Mouse (Mus musculus): Measurements from ENCODE around the gene Btbd11. TPM values are rescaled to one million over a fixed set of nuclear protein-coding genes. Genes with fewer than 3 reads are reported as not detected.

The Btbd11 gene
- total RNA-seq, 2 experiments from 2014 or later: 5.3 to 6.0 TPM

DNA sequence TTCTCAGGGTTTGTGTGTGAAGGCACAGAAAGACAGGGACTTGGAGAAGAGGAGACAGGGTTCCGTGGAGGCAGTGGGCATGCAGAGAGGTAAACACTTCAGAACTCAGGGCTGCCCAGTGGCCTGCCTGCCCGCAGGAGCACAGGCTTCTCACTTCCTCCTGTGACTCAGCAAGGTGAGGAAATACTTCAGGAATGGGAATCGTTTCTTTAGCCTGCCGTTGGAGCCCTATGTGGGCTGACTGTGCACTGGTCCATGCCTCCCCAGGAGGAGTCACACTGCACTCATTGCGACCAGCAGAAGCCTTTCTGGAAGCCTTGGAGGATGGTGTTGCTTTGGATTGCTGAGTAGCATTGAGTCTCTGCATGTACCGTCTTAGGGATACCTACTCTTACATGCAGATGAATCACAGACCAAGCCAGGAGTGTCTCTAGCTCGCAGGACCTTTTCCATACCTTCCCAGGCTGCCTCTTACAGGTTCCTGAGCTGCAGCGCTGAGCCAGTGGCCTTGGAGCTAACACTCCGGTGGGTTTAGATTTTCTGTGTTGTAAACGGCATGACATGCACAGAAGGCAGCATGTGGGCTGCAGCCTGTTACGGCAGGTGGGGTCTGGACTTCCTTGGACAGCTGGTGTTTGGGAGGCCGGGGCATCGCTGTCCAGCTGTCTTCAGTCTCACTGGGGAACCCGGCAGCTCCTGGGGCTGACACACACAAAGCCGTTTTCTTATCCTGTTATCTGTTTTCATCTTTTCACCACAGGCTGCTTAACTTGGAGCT is 34.4 kb downstream of the Btbd11 start:
- no peak for DNase-seq (ENCODE audit: low spot score in 2 of 2)

- DNase-seq (ENCODE audit: low spot score in 2 of 2): no peak
Observed at GRCm38 (mm10) chr10:85421629-85422012, 35.0 kb downstream of the Btbd11 start.

DNA sequence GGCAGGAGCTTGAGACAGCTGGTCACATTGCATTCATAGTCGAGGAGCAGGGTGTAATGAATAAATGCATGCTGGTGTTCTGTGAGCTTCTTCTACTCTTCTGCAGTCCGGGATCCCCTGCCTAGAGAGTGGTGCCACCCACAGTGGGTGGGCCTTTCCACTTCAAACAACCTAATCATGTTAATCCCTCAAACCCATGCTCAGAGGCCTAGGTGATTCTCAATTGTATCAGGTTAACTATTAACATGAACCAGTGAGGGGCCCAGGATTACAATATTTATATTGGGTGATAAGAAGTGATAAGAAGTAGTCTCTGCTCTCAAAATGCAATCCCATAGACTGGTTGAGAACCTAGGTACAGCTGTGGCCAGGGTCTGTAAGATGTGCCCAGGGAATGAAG is 39.1 kb downstream of the Btbd11 start:
- no peak for DNase-seq (ENCODE audit: low spot score in 2 of 2)

GRCm38 (mm10) chr10:85437217-85437616 is 50.6 kb downstream of the Btbd11 start:
- DNase-seq (ENCODE audit: low spot score in 2 of 2): no peak

DNA sequence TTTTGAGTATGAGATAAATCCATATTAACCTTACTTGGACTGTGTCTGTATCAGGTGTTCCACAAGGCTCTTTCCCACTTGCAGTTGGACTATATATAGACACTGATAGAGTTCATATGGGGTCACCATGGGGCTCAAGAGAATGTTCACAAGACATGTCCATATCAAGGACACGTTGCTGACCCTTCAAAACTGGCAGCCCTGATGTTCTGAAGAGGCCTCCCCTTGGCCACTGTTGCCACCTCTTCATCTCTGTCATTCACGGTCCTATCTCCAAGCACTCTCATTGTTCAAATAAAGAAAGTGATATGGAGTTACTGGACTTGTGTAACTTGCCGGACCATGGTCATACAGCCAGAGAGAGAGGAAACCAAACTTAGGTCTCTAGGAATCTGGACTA is 56.8 kb downstream of the Btbd11 start:
- DNase-seq (ENCODE audit: low spot score in 2 of 2): no peak

DNA sequence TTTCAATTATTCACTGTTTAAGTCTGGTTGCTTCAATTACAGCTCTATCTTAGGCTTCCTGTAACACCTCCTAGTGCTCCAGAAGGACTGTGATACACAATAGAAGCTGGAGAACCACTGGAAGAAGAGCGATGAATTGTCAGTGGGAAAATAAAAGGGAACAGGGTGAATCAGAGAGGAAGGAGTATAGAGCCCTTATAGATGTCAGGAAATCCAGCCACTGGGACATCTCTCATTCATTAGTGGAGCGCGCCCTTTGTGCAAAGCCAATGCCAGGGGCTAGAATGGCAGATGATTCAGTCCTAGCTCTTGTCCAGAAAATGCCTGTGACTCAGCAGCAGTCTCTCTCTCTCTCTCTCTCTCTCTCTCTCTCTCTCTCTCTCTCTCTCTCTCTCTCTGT is 59.3 kb downstream of the Btbd11 start:
- no peak for DNase-seq (ENCODE audit: low spot score in 2 of 2)

DNA sequence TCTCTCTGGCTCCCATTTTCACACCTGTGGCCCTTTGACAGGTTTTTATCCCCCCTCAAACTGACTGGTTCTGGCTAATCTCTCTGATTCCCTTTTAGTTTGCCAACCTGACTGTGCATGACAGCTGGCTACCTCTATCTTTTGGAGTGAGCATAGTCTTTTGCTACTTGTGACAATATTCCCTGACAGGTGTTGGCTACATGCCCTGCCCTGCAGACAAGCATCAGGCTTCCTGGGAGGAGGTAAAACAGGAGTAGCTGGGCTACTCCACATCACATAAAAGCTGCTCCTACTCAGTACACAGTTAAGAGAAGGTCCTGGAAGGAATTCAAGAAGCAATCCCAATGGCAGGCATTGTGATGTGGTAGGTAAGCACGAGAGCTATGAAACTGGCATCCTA is 60.1 kb downstream of the Btbd11 start:
- DNase-seq (ENCODE audit: low spot score in 2 of 2): no peak

DNA sequence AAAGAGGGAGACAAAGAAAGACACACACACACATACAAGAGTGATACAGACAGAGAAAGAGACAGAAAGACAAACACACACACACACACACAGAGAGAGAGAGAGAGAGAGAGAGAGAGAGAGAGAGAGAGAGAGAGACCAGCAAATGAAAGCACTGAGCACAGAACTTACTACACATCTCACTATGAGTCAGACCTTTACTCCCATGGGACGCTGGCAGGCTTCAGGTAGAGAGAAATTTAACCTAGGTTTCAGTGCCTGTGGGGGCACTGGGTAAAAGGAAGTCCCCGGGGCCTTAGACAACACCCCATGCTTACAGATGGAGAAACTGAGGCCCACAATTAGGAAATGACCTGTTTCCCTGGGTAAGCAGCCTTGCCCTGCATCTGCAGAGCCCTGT is 61.3 kb downstream of the Btbd11 start:
- DNase-seq (ENCODE audit: low spot score in 2 of 2): no peak

DNA sequence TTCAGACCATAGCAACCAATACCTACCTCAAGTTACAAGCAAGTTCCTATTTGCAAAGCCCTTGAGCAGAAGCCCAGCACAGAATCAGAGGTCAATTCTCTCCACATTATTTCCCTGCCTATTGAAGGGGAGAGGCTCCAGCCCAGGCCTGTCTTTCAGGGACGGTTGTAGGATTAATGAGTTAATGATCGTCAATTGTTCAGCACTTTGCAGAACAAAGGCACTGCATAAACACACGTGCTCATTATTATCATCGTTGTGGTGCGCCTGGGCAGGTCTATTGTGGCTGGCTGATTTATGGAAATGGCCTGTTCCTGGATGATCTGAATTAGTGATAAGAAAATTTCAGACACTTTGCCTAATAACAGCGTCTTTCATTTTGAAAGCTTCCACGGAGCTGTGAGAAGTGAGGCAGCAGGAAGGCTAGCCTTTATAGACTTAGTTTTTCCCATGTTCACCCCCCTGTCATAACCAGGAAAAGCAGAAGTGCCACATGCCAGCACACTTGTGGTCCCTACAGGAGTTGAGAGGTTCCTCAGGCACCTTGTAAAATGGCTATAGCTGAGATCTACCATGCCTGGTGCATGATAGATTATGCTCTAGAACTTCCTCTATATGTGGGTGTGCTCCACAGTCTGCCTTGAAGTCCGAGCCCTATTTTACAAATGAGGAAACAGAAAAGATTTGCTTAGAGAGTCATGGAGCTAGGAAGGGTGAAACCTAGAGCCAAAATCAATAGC is 65.2 kb downstream of the Btbd11 start:
- DNase-seq (ENCODE audit: low spot score in 2 of 2): no peak

- no peak for DNase-seq (ENCODE audit: low spot score in 2 of 2)
Observed at GRCm38 (mm10) chr10:85453221-85453775, 66.7 kb downstream of the Btbd11 start.

DNA sequence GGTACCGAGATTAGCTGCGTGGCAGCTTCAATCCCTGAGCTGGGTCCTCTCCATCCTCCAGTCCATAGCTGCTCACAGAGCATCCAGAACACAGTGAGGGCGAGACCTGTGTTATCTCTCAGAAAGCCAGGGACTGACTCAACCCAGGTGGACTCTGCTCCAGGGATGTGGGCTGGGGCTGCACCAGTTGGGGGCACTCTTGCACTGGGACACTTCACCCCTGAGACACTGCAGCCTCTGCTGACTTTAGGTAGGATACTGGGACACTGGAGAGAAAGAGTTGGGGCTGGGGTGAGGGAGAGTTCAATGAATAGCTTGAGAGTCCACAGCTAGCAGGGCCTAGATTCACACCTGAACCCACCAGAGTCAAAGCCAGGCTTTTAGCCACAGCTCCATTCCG is 69.4 kb downstream of the Btbd11 start:
- DNase-seq (ENCODE audit: low spot score in 2 of 2): peak in 1 of 2 experiments; percentile 28

GRCm38 (mm10) chr10:85458744-85459344 is 72.2 kb downstream of the Btbd11 start:
- peak; percentile 25 to 43 for DNase-seq (ENCODE audit: low spot score in 2 of 2)

- DNase-seq (ENCODE audit: low spot score in 2 of 2): no peak
Observed at GRCm38 (mm10) chr10:85460736-85461135, 74.1 kb downstream of the Btbd11 start.

DNA sequence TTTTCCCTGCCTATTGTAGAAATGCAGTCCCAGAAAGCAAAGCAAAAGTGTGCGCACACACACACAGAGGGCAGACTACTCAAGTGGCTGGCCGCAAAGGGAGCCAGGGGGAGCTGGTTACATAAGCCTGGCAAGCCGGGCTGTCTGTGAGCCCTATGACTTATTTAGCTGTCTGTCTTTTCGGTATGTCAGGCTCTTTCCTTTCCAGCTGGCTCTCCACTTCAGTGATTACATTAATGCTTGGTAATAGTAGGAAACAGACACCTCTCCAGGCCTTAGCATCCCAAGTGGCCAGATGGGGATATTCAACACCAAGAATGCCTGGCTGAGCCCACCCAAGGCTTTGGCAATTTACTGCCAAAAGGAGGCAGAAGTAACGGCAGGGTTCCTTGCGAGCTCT is 77.5 kb downstream of the Btbd11 start:
- DNase-seq (ENCODE audit: low spot score in 2 of 2): no peak

- DNase-seq (ENCODE audit: low spot score in 2 of 2): no peak
Observed at GRCm38 (mm10) chr10:85465516-85466408, 79.1 kb downstream of the Btbd11 start.

GRCm38 (mm10) chr10:85466409-85466761 is 79.8 kb downstream of the Btbd11 start:
- DNase-seq (ENCODE audit: low spot score in 2 of 2): no peak

DNA sequence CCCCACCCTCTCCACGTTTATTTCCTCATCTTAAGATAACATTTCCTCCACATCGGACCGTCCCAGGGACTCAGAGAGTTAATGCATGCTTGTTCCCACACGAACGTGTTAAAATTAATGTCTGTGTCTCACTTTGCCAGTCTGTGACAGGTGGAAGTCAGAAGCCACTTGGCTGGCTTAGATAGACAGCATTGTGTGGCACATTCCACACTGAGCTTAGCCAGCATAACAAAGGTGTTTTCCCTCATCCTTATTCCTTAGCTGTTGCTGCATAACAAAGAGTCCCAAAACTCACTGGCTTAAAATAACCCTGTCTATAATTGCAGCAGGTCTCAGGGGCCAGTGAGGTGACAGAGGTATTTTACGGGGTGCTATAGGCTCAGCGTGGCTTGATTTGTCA is 80.8 kb downstream of the Btbd11 start:
- DNase-seq (ENCODE audit: low spot score in 2 of 2): no peak

GRCm38 (mm10) chr10:85468527-85468926 is 81.9 kb downstream of the Btbd11 start:
- DNase-seq (ENCODE audit: low spot score in 2 of 2): no peak

DNA sequence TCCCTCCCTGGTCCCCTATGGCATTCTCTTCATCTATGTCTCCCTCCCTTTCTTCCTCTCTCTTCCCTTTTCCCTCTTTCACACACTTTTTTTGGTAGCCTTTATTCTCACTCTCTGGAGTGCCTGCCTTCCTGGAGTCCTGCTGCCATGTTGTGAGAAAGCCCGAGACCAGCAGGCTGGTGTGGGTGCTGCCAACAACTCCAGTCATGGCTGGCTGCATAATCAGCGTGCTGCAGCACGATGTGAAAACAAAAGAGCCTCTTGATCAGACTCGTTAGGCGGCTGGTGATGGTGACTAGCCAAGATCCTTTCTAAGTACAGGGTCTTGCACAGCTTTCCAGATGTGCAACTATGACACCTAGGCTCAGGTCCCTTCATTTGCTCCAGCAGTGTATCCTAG is 82.7 kb downstream of the Btbd11 start:
- no peak for DNase-seq (ENCODE audit: low spot score in 2 of 2)

- DNase-seq (ENCODE audit: low spot score in 2 of 2): no peak
Observed at GRCm38 (mm10) chr10:85473265-85473664, 86.7 kb downstream of the Btbd11 start.

DNA sequence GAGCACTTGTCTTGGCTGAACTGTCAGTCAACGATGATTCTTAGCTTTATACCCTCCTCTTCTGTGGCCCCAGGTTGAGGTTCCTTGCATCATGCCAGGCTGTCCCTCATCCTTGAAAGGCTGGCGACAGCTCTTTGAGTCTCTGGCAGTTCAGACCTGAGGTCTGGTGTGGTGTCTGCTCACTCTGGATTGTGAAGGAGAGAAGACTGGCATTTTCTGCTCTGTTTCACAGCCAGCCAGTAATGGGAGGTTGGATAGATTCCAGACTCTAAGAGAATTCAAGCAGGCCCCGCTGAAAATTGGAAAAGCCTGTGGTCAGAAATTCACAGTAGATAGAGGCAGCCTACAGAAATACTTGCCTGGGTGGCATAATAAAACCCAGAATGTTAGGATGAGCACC is 87.3 kb downstream of the Btbd11 start:
- DNase-seq (ENCODE audit: low spot score in 2 of 2): no peak

Data from adrenal gland, adult 18-20 months (tissue).